12 mouse cellular contexts compared by ENCODE assay signal in genomic region chr7:80201888-80202540, GRCm38 (mm10). TPM values are rescaled to one million over a fixed set of nuclear protein-coding genes. Genes with fewer than 3 reads are reported as not detected.
A peak's percentile ranks its signal among the peaks of the same experiment; 100 is the strongest.
DNase-seq lines count a peak whose midpoint lies in the region; ATAC-seq and TF ChIP-seq lines count a peak whose summit lies in the region.
"Had no signal": no experiment of that assay in that cellular context is flagged by ENCODE, and none has a peak within 500 bp of the region (broad histone marks: within the 10 kb centered on the region; RNA-seq: fewer than 3 reads in every experiment).

No protein-coding gene starts in this region.

- no peak for DNase-seq in limb, embryonic 10.5 days (ENCODE audit: low spot score)
- DNase-seq in forebrain, postnatal 0 days: peak; percentile 54
- no peak for DNase-seq in frontal cortex, postnatal 10 days (ENCODE audit: low spot score in 2 of 2)
- DNase-seq in thymus, postnatal 14 days: no peak
- DNase-seq: cerebellum, adult 9-11 months had no signal

- ATAC-seq in erythroblast, adult 5-6 weeks (replicated peaks; ENCODE audit: low FRiP score, poor library complexity, severe bottlenecking): no peak
- ATAC-seq in limb, embryonic 13.5 days (ENCODE audit: low FRiP score, low read depth): no peak
- no peak for ATAC-seq in forebrain, postnatal 0 days
- ATAC-seq in midbrain, embryonic 16.5 days: no peak
- ATAC-seq: lung, postnatal 0 days had no signal

- 0 out of 2 replicates have a peak overlapping the region, but pooled peaks have one; percentile 14 for H3K4me2 ChIP-seq in limb, embryonic 13.5 days (replicated peaks)
- no peak overlapping the region for H3K4me2 ChIP-seq in forebrain, postnatal 0 days (ENCODE audit: low read depth)
- H3K4me2 ChIP-seq in midbrain, embryonic 16.5 days (ENCODE audit: low read length): no peak overlapping the region
- H3K4me2 ChIP-seq: heart, embryonic 13.5 days had no signal

- H3K27me3 ChIP-seq in erythroblast, embryonic 14.5 days (ENCODE audit: control insufficient read depth): no peaks in the 10 kb centered on the region
- H3K27me3 ChIP-seq in limb, embryonic 13.5 days: no peaks in the 10 kb centered on the region
- H3K27me3 ChIP-seq in limb, embryonic 10.5 days (ENCODE audit: low read depth, poor library complexity, severe bottlenecking): no peaks in the 10 kb centered on the region
- H3K27me3 ChIP-seq in forebrain, postnatal 0 days (ENCODE audit: insufficient read depth, low read length): no peaks in the 10 kb centered on the region
- no peaks in the 10 kb centered on the region for H3K27me3 ChIP-seq in midbrain, embryonic 16.5 days (ENCODE audit: control insufficient read depth, insufficient read depth, low read depth, low read length)
- H3K27me3 ChIP-seq: heart, embryonic 13.5 days had no signal

- peaks cover 90% of the 10 kb centered on the region for H3K4me1 ChIP-seq in erythroblast, embryonic 14.5 days (ENCODE audit: control insufficient read depth)
- peaks cover 75% of the 10 kb centered on the region for H3K4me1 ChIP-seq in limb, embryonic 13.5 days
- peaks cover 75% of the 10 kb centered on the region for H3K4me1 ChIP-seq in limb, embryonic 10.5 days
- peaks cover 27% of the 10 kb centered on the region for H3K4me1 ChIP-seq in forebrain, postnatal 0 days (ENCODE audit: insufficient read depth)
- peaks cover 49% of the 10 kb centered on the region for H3K4me1 ChIP-seq in midbrain, embryonic 16.5 days (ENCODE audit: control insufficient read depth, insufficient read depth, low read length)

- H3K27ac ChIP-seq in limb, embryonic 13.5 days: peak overlapping the region; percentile 28; the same call in 1 of the 2 replicates
- no peak overlapping the region for H3K27ac ChIP-seq in limb, embryonic 10.5 days
- H3K27ac ChIP-seq in forebrain, postnatal 0 days (ENCODE audit: low read depth, low read length): peak overlapping the region; percentile 59
- peak overlapping the region; percentile 12; the same call in 1 of the 2 replicates for H3K27ac ChIP-seq in midbrain, embryonic 16.5 days (ENCODE audit: low read length)
- H3K27ac ChIP-seq: heart, embryonic 13.5 days had no signal

- WGBS in limb, embryonic 13.5 days: 82% methylated on average over 15 of the region's 15 CpGs
- 88% methylated on average over 15 of the region's 15 CpGs for WGBS in limb, embryonic 10.5 days
- 37% methylated on average over 15 of the region's 15 CpGs for WGBS in forebrain, postnatal 0 days
- 45% methylated on average over 15 of the region's 15 CpGs for WGBS in midbrain, embryonic 16.5 days

- H3K36me3 ChIP-seq in erythroblast, embryonic 14.5 days (ENCODE audit: control insufficient read depth): peaks cover 82% of the 10 kb centered on the region
- H3K36me3 ChIP-seq in limb, embryonic 13.5 days: peaks cover 5% of the 10 kb centered on the region; the same call in 1 of the 2 replicates
- H3K36me3 ChIP-seq in limb, embryonic 10.5 days: peaks cover 16% of the 10 kb centered on the region
- H3K36me3 ChIP-seq in forebrain, postnatal 0 days (ENCODE audit: insufficient read depth): 0 out of 2 replicates have a peak, but pooled peaks cover 6% of the 10 kb centered on the region
- no peaks in the 10 kb centered on the region for H3K36me3 ChIP-seq in midbrain, embryonic 16.5 days (ENCODE audit: control insufficient read depth, insufficient read depth, low read length)
- H3K36me3 ChIP-seq: heart, embryonic 13.5 days had no signal

- peak overlapping the region; percentile 85 for H3K4me3 ChIP-seq in erythroblast, embryonic 14.5 days (replicated peaks)
- no peak overlapping the region for H3K4me3 ChIP-seq in limb, embryonic 13.5 days
- no peak overlapping the region for H3K4me3 ChIP-seq in limb, embryonic 10.5 days
- H3K4me3 ChIP-seq in forebrain, postnatal 0 days (ENCODE audit: low read depth, low read length): no peak overlapping the region
- H3K4me3 ChIP-seq in midbrain, embryonic 16.5 days (ENCODE audit: low read depth, low read length): no peak overlapping the region
- H3K4me3 ChIP-seq: heart, embryonic 13.5 days had no signal

- no peak for TF ChIP-seq CTCF in forebrain, postnatal 0 days (IDR thresholded peaks at IDR 0.05; ENCODE audit: low read depth)

- H3K9ac ChIP-seq in limb, embryonic 13.5 days: no peak overlapping the region; the same call in 1 of the 2 replicates
- no peak overlapping the region for H3K9ac ChIP-seq in forebrain, postnatal 0 days
- peak overlapping the region; percentile 18; the same call in 1 of the 2 replicates for H3K9ac ChIP-seq in midbrain, embryonic 16.5 days (ENCODE audit: low read depth, low read length)
- H3K9ac ChIP-seq: heart, embryonic 13.5 days had no signal

- H3K9me3 ChIP-seq in erythroblast, embryonic 14.5 days (ENCODE audit: control insufficient read depth, low read length): no peaks in the 10 kb centered on the region
- no peaks in the 10 kb centered on the region for H3K9me3 ChIP-seq in limb, embryonic 13.5 days
- H3K9me3 ChIP-seq in limb, embryonic 10.5 days (replicated peaks): no peaks in the 10 kb centered on the region
- H3K9me3 ChIP-seq in forebrain, postnatal 0 days (ENCODE audit: low read length): no peaks in the 10 kb centered on the region
- H3K9me3 ChIP-seq in midbrain, embryonic 16.5 days (replicated peaks; ENCODE audit: control insufficient read depth, low read length, poor library complexity, severe bottlenecking): no peaks in the 10 kb centered on the region
- H3K9me3 ChIP-seq: heart, embryonic 13.5 days had no signal

RNA-seq across cellular contexts. Expression of gene Sema4b, which starts 15.4 kb away (rescaled TPM):
- 3.1 and 3.2 TPM in 2 replicates for polyA plus RNA-seq in erythroblast, embryonic 14.5 days (2012)
- total RNA-seq in erythroblast, adult 5-6 weeks (2015; ENCODE audit: low replicate concordance): 19.9 and 22.1 TPM in 2 replicates
- total RNA-seq in erythroblast, adult 5-6 weeks (2017; ENCODE audit: low replicate concordance): 33.7 and 49.8 TPM in 2 replicates
- 14.1 and 15.6 TPM in 2 replicates for polyA plus RNA-seq in limb, embryonic 13.5 days (2015; fragmentation: Nextera tagmentation; extraction: Ambion mirVana)
- polyA plus RNA-seq in limb, embryonic 10.5 days (2016; fragmentation: Nextera tagmentation; extraction: Ambion mirVana): 8.1 and 9.9 TPM in 2 replicates
- 24.5 and 35.6 TPM in 2 replicates for total RNA-seq in forebrain, postnatal 0 days (2014; rRNA removed)
- 17.0 and 22.4 TPM in 2 replicates for polyA plus RNA-seq in forebrain, postnatal 0 days (2015; fragmentation: Nextera tagmentation; extraction: Ambion mirVana)
- polyA plus RNA-seq in midbrain, embryonic 16.5 days (2015; fragmentation: Nextera tagmentation; extraction: Ambion mirVana): 25.2 and 25.3 TPM in 2 replicates

RNA-seq across cellular contexts. Expression of gene Cib1, which starts 30.6 kb away (rescaled TPM):
- polyA plus RNA-seq in erythroblast, embryonic 14.5 days (2012): 9.1 and 10.7 TPM in 2 replicates
- 21.3 and 41.8 TPM in 2 replicates for total RNA-seq in erythroblast, adult 5-6 weeks (2015; ENCODE audit: low replicate concordance)
- total RNA-seq in erythroblast, adult 5-6 weeks (2017; ENCODE audit: low replicate concordance): 29.8 and 37.1 TPM in 2 replicates
- 61.9 and 70.1 TPM in 2 replicates for polyA plus RNA-seq in limb, embryonic 13.5 days (2015; fragmentation: Nextera tagmentation; extraction: Ambion mirVana)
- polyA plus RNA-seq in limb, embryonic 10.5 days (2016; fragmentation: Nextera tagmentation; extraction: Ambion mirVana): 68.6 and 75.3 TPM in 2 replicates
- 11.3 and 16.4 TPM in 2 replicates for total RNA-seq in forebrain, postnatal 0 days (2014; rRNA removed)
- 29.0 and 29.3 TPM in 2 replicates for polyA plus RNA-seq in forebrain, postnatal 0 days (2015; fragmentation: Nextera tagmentation; extraction: Ambion mirVana)
- 24.3 and 26.0 TPM in 2 replicates for polyA plus RNA-seq in midbrain, embryonic 16.5 days (2015; fragmentation: Nextera tagmentation; extraction: Ambion mirVana)

RNA-seq across cellular contexts. Expression of gene Gdpgp1, which starts 30.7 kb away (rescaled TPM):
- polyA plus RNA-seq in erythroblast, embryonic 14.5 days (2012): 0.06 and 0.17 TPM in 2 replicates
- total RNA-seq in erythroblast, adult 5-6 weeks (2015; ENCODE audit: low replicate concordance): 0.77 TPM in 1 of 2 replicates, not detected in the other
- total RNA-seq in erythroblast, adult 5-6 weeks (2017; ENCODE audit: low replicate concordance): 0.94 and 2.0 TPM in 2 replicates
- 3.5 TPM in 2 replicates for polyA plus RNA-seq in limb, embryonic 13.5 days (2015; fragmentation: Nextera tagmentation; extraction: Ambion mirVana)
- polyA plus RNA-seq in limb, embryonic 10.5 days (2016; fragmentation: Nextera tagmentation; extraction: Ambion mirVana): 7.2 and 7.5 TPM in 2 replicates
- 4.1 and 5.8 TPM in 2 replicates for total RNA-seq in forebrain, postnatal 0 days (2014; rRNA removed)
- 1.3 and 2.6 TPM in 2 replicates for polyA plus RNA-seq in forebrain, postnatal 0 days (2015; fragmentation: Nextera tagmentation; extraction: Ambion mirVana)
- polyA plus RNA-seq in midbrain, embryonic 16.5 days (2015; fragmentation: Nextera tagmentation; extraction: Ambion mirVana): 3.7 and 4.6 TPM in 2 replicates

RNA-seq across cellular contexts. Expression of gene Ttll13, which starts 44.2 kb away (rescaled TPM):
- polyA plus RNA-seq in erythroblast, embryonic 14.5 days (2012): 0.06 and 0.42 TPM in 2 replicates
- total RNA-seq in erythroblast, adult 5-6 weeks (2015; ENCODE audit: low replicate concordance): not detected in 2 replicates
- 1.5 TPM in 1 of 2 replicates, not detected in the other for total RNA-seq in erythroblast, adult 5-6 weeks (2017; ENCODE audit: low replicate concordance)
- 1.3 and 1.5 TPM in 2 replicates for polyA plus RNA-seq in limb, embryonic 13.5 days (2015; fragmentation: Nextera tagmentation; extraction: Ambion mirVana)
- polyA plus RNA-seq in limb, embryonic 10.5 days (2016; fragmentation: Nextera tagmentation; extraction: Ambion mirVana): 0.50 and 0.61 TPM in 2 replicates
- 0.48 and 2.0 TPM in 2 replicates for total RNA-seq in forebrain, postnatal 0 days (2014; rRNA removed)
- polyA plus RNA-seq in forebrain, postnatal 0 days (2015; fragmentation: Nextera tagmentation; extraction: Ambion mirVana): 1.4 and 1.5 TPM in 2 replicates
- polyA plus RNA-seq in midbrain, embryonic 16.5 days (2015; fragmentation: Nextera tagmentation; extraction: Ambion mirVana): 2.9 and 3.0 TPM in 2 replicates
- polyA plus RNA-seq: C2C12 had no signal

RNA-seq across cellular contexts. Expression of gene Ngrn, which starts 59.0 kb away (rescaled TPM):
- 2.9 and 4.1 TPM in 2 replicates for polyA plus RNA-seq in erythroblast, embryonic 14.5 days (2012)
- 5.2 and 7.7 TPM in 2 replicates for total RNA-seq in erythroblast, adult 5-6 weeks (2015; ENCODE audit: low replicate concordance)
- 5.6 and 9.9 TPM in 2 replicates for total RNA-seq in erythroblast, adult 5-6 weeks (2017; ENCODE audit: low replicate concordance)
- polyA plus RNA-seq in limb, embryonic 13.5 days (2015; fragmentation: Nextera tagmentation; extraction: Ambion mirVana): 49.3 and 50.8 TPM in 2 replicates
- 42.5 and 45.7 TPM in 2 replicates for polyA plus RNA-seq in limb, embryonic 10.5 days (2016; fragmentation: Nextera tagmentation; extraction: Ambion mirVana)
- 67.2 and 74.9 TPM in 2 replicates for total RNA-seq in forebrain, postnatal 0 days (2014; rRNA removed)
- polyA plus RNA-seq in forebrain, postnatal 0 days (2015; fragmentation: Nextera tagmentation; extraction: Ambion mirVana): 71.4 and 72.0 TPM in 2 replicates
- polyA plus RNA-seq in midbrain, embryonic 16.5 days (2015; fragmentation: Nextera tagmentation; extraction: Ambion mirVana): 73.8 and 78.5 TPM in 2 replicates
